Mouse (Mus musculus): Measurements from ENCODE around the gene Btrc. TPM values are rescaled to one million over a fixed set of nuclear protein-coding genes. Genes with fewer than 3 reads are reported as not detected.

The Btrc gene
- polyA plus RNA-seq, 1 experiment from 2014 or later: 36.2 TPM

DNA sequence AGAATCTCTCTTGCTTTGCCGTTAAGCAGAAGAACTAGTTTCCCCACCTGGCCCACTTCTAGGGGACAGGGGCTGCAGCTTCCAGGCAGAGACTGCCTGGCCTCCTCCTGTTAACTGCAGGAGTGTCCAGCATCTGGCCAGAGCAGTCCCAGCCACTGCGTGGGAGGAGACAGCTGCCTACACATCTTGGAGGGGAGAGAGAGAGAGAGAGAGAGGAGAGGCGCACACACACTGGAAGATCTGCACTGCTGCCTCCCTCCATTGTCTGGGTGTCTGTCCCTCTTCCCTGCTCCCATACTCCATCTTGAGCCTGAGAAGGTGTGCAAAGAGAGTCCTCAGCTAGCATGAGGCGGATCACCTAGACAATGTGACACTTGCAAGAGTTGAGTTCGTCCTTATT lies 165.8 kb downstream of the Btrc start:
- H3K27me3 ChIP-seq (ENCODE audit: control insufficient read depth, insufficient read depth, low read depth, low read length): no peaks in the 10 kb centered on the region
- 69% methylated on average over 5 of the region's 5 CpGs for WGBS
- no peak overlapping the region for H3K4me3 ChIP-seq (ENCODE audit: low read length)
- H3K4me2 ChIP-seq (ENCODE audit: low read depth, low read length): no peak overlapping the region
- H3K9ac ChIP-seq (ENCODE audit: low read length): no peak overlapping the region
- H3K9me3 ChIP-seq (ENCODE audit: control insufficient read depth, low read length): no peaks in the 10 kb centered on the region
- peaks cover 9% of the 10 kb centered on the region; the same call in 1 of the 2 replicates for H3K36me3 ChIP-seq (ENCODE audit: control insufficient read depth, insufficient read depth, low read length)
- no peak for ATAC-seq (ENCODE audit: low read depth)
- H3K4me1 ChIP-seq (replicated peaks; ENCODE audit: control insufficient read depth, insufficient read depth, low read length): peaks cover 5% of the 10 kb centered on the region
- H3K27ac ChIP-seq (ENCODE audit: low read length): peak overlapping the region; percentile 56; the same call in 1 of the 2 replicates

DNA sequence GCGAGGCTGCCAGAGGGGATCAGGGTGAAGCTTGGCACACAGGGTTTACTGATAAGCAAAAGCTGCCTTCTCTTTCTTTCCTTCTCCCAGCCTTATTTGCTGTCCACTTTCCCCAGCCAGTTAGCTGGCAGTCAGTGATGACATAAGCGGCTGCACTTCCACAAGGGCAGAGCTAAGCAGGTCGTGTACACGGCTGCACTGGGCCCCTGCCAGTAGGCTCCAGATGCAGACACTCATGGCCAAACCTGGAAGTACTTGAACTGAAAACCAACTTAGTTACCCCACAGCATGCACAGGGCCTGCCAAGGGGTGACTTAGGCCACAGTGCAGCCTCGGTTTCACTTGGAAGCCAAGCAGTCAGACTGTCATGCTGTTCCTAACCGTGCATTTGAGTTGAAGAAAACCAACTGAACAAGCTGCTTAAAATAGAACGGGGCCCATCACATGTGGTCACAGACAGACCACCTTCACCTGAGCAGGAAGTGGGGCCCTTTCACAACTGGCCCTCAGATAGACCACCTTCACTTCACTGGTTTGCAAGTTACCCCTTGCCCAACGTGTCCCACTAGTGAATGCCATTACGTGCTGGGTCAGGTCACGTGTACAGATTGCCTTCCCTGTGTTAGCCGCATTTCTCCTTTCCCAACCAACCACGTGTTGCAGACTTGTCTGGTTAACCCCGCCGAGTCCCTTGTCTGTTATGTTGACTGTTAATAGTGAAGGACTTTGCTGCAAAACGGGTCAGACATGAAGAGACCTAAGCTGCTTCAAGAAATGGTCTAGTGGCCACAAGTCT lies 166.9 kb downstream of the Btrc start:
- no peak overlapping the region for H3K9ac ChIP-seq (ENCODE audit: low read length)

GRCm38 (mm10) chr19:45531554-45531953 lies 168.0 kb downstream of the Btrc start:
- no peaks in the 10 kb centered on the region for H3K27me3 ChIP-seq (ENCODE audit: control insufficient read depth, insufficient read depth, low read depth, low read length)
- peaks cover 9% of the 10 kb centered on the region; the same call in 1 of the 2 replicates for H3K36me3 ChIP-seq (ENCODE audit: control insufficient read depth, insufficient read depth, low read length)
- H3K4me2 ChIP-seq (ENCODE audit: low read depth, low read length): no peak overlapping the region
- no peak for ATAC-seq (ENCODE audit: low read depth)
- H3K4me3 ChIP-seq (ENCODE audit: low read length): no peak overlapping the region
- H3K27ac ChIP-seq (ENCODE audit: low read length): no peak overlapping the region
- no peaks in the 10 kb centered on the region for H3K9me3 ChIP-seq (ENCODE audit: control insufficient read depth, low read length)
- H3K4me1 ChIP-seq (replicated peaks; ENCODE audit: control insufficient read depth, insufficient read depth, low read length): peaks cover 5% of the 10 kb centered on the region
- WGBS: 64% methylated on average over 6 of the region's 6 CpGs
- no peak overlapping the region for H3K9ac ChIP-seq (ENCODE audit: low read length)

More for the DNA sequence above, 166.9 kb downstream of the Btrc start:
- Histone ChIP-seq H3K4me2 (ENCODE audit: low read depth, low read length) (no peak overlapping the region), H3K9me3 (ENCODE audit: control insufficient read depth, low read length) (no peaks in the 10 kb centered on the region), H3K4me3 (ENCODE audit: low read length) (no peak overlapping the region), H3K27me3 (ENCODE audit: control insufficient read depth, insufficient read depth, low read depth, low read length) (no peaks in the 10 kb centered on the region), H3K4me1 (replicated peaks; ENCODE audit: control insufficient read depth, insufficient read depth, low read length) (peaks cover 5% of the 10 kb centered on the region), H3K27ac (ENCODE audit: low read length) (peak overlapping the region; percentile 34), H3K36me3 (ENCODE audit: control insufficient read depth, insufficient read depth, low read length) (peaks cover 9% of the 10 kb centered on the region; the same call in 1 of the 2 replicates)
- peak; percentile 89 for ATAC-seq (ENCODE audit: low read depth)
- WGBS: 48% methylated on average over 15 of the region's 15 CpGs

DNA sequence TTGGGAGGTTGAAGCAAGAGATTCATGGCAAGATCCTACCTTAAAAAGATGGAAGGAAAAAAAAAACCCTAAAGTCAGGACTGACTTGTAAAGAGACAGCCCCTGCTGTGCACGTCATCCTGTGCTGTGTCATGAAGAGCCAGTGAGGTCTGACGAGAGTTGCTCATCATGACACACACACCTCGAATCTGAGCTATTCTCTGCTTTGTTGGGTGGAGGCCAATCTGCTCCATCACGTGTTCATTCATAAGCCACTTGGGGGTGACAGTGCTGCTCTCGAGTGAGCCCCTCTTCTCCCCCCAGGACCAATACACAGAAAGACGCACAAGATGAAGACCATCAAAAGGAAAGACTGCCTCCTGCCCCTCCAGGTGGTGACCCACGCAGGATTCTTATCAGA lies 170.1 kb downstream of the Btrc start:
- Histone ChIP-seq H3K4me2 (ENCODE audit: low read depth, low read length) (no peak overlapping the region), H3K36me3 (ENCODE audit: control insufficient read depth, insufficient read depth, low read length) (no peaks in the 10 kb centered on the region), H3K9ac (ENCODE audit: low read length) (no peak overlapping the region), H3K27ac (ENCODE audit: low read length) (no peak overlapping the region), H3K4me1 (replicated peaks; ENCODE audit: control insufficient read depth, insufficient read depth, low read length) (peaks cover 5% of the 10 kb centered on the region), H3K27me3 (ENCODE audit: control insufficient read depth, insufficient read depth, low read depth, low read length) (no peaks in the 10 kb centered on the region), H3K9me3 (ENCODE audit: control insufficient read depth, low read length) (no peaks in the 10 kb centered on the region), H3K4me3 (ENCODE audit: low read length) (no peak overlapping the region)
- 51% methylated on average over 7 of the region's 7 CpGs for WGBS
- no peak for ATAC-seq (ENCODE audit: low read depth)

DNA sequence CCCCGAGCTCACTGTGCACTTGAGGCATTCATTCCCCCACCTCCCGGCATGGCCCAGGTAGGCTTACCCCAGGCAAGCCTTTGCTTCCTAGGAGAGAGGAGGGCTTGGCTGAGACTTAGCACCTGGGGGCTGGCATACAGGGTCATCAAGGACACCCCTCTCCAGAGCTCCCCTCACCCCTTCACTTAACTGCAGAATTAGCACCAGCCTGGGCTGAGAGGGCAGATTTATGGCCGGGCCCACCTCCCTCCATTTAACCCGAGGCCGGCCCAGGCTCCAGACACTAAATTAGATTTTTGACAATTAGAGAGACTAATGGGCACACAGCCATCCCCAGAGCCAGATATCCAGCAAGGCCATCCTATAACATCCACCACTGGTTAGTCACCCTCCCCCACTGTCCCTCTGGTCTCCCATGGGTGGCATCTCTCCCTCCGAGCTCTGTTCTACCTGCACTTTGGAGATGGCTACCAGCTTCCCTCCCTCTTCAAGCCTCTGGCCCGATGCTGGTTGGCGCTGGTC lies 171.7 kb downstream of the Btrc start:
- 64% methylated on average over 8 of the region's 8 CpGs for WGBS
- Histone ChIP-seq H3K27ac (ENCODE audit: low read length) (no peak overlapping the region), H3K4me2 (ENCODE audit: low read depth, low read length) (no peak overlapping the region), H3K27me3 (ENCODE audit: control insufficient read depth, insufficient read depth, low read depth, low read length) (no peaks in the 10 kb centered on the region), H3K9me3 (ENCODE audit: control insufficient read depth, low read length) (no peaks in the 10 kb centered on the region), H3K4me1 (replicated peaks; ENCODE audit: control insufficient read depth, insufficient read depth, low read length) (no peaks in the 10 kb centered on the region; the same call in 1 of the 2 replicates), H3K4me3 (ENCODE audit: low read length) (no peak overlapping the region), H3K36me3 (ENCODE audit: control insufficient read depth, insufficient read depth, low read length) (no peaks in the 10 kb centered on the region), H3K9ac (ENCODE audit: low read length) (no peak overlapping the region)
- ATAC-seq (ENCODE audit: low read depth): no peak

GRCm38 (mm10) chr19:45535929-45536328 lies 172.4 kb downstream of the Btrc start:
- 46% methylated on average over 6 of the region's 6 CpGs for WGBS
- no peak overlapping the region for H3K4me3 ChIP-seq (ENCODE audit: low read length)
- H3K9ac ChIP-seq (ENCODE audit: low read length): no peak overlapping the region
- no peak overlapping the region for H3K4me2 ChIP-seq (ENCODE audit: low read depth, low read length)
- H3K4me1 ChIP-seq (replicated peaks; ENCODE audit: control insufficient read depth, insufficient read depth, low read length): no peaks in the 10 kb centered on the region; the same call in 1 of the 2 replicates
- H3K27me3 ChIP-seq (ENCODE audit: control insufficient read depth, insufficient read depth, low read depth, low read length): peaks cover 6% of the 10 kb centered on the region
- no peak overlapping the region for H3K27ac ChIP-seq (ENCODE audit: low read length)
- H3K36me3 ChIP-seq (ENCODE audit: control insufficient read depth, insufficient read depth, low read length): no peaks in the 10 kb centered on the region
- H3K9me3 ChIP-seq (ENCODE audit: control insufficient read depth, low read length): no peaks in the 10 kb centered on the region
- no peak for ATAC-seq (ENCODE audit: low read depth)

GRCm38 (mm10) chr19:45537505-45537904 lies 174.0 kb downstream of the Btrc start:
- H3K4me3 ChIP-seq (ENCODE audit: low read length): no peak overlapping the region
- no peak overlapping the region for H3K27ac ChIP-seq (ENCODE audit: low read length)
- no peak for ATAC-seq (ENCODE audit: low read depth)
- H3K27me3 ChIP-seq (ENCODE audit: control insufficient read depth, insufficient read depth, low read depth, low read length): peaks cover 16% of the 10 kb centered on the region
- no peak overlapping the region for H3K4me2 ChIP-seq (ENCODE audit: low read depth, low read length)
- WGBS: 26% methylated on average over 1 of the region's 1 CpGs
- H3K4me1 ChIP-seq (replicated peaks; ENCODE audit: control insufficient read depth, insufficient read depth, low read length): peaks cover 4% of the 10 kb centered on the region; the same call in 1 of the 2 replicates
- H3K9ac ChIP-seq (ENCODE audit: low read length): no peak overlapping the region
- no peaks in the 10 kb centered on the region for H3K9me3 ChIP-seq (ENCODE audit: control insufficient read depth, low read length)
- H3K36me3 ChIP-seq (ENCODE audit: control insufficient read depth, insufficient read depth, low read length): no peaks in the 10 kb centered on the region

DNA sequence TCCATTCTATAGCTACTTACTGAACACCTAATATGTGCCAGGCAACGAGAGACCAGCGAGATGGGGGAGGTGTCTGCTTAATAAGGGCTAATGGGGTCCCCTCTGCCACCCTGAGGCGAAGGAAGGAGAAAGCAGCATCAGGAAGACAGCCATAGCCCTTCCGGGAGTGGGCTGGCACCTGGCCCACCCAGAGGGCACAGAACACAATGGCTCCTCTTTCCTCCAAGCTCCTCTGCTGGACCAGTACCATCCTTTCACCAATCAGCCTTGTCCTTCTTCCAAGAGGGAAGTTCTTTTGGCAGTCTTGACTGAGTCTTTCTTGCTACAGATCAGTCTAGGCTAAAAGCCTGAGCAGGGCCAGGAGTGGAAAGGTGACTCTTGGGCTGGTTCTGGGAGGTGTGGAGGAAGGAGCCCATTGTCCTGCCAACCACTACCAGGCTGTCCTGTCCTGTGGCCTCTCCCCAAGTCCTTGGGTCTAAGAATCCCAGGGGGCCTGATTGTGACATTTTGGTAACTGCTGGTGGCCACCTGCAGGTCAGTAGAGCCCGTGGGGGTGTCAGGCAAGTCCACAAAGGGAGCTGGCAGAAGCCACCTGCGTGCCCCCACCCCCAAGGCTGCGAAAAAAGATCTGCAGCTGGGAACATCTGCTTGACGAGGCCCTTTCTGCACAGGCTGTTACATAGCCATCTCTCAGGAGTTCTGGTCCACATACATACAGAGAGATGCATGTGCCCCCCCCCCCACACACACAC lies 177.3 kb downstream of the Btrc start:
- no peak overlapping the region; the same call in 1 of the 2 replicates for H3K9ac ChIP-seq (ENCODE audit: low read length)
- peaks cover 14% of the 10 kb centered on the region for H3K4me1 ChIP-seq (replicated peaks; ENCODE audit: control insufficient read depth, insufficient read depth, low read length)
- no peaks in the 10 kb centered on the region for H3K9me3 ChIP-seq (ENCODE audit: control insufficient read depth, low read length)
- no peak for ATAC-seq (ENCODE audit: low read depth)
- H3K27ac ChIP-seq (ENCODE audit: low read length): no peak overlapping the region
- 25% methylated on average over 8 of the region's 8 CpGs for WGBS
- H3K4me2 ChIP-seq (ENCODE audit: low read depth, low read length): peak overlapping the region; percentile 68
- peaks cover 31% of the 10 kb centered on the region for H3K27me3 ChIP-seq (ENCODE audit: control insufficient read depth, insufficient read depth, low read depth, low read length)
- no peaks in the 10 kb centered on the region for H3K36me3 ChIP-seq (ENCODE audit: control insufficient read depth, insufficient read depth, low read length)
- peak overlapping the region; percentile 45 for H3K4me3 ChIP-seq (ENCODE audit: low read length)

Data from lung, embryonic 16.5 days (tissue).